Mouse (Mus musculus) CH12.LX (cell line): Measurements from ENCODE around the gene Trim44. TPM values are rescaled to one million over a fixed set of nuclear protein-coding genes. Genes with fewer than 3 reads are reported as not detected.

Source experiments
- DNase-seq: peaks from one replicate; pipeline ENCODE4 v3.0.0-alpha.2; 2013; ENCODE audit errors: extremely low read depth
- H3K27ac ChIP-seq: 2 replicates; pipeline ENCODE4 v1.5.1; 2012; ENCODE audit warnings: low read depth, mild to moderate bottlenecking, control low read depth, moderate library complexity; ENCODE audit not compliant: insufficient read depth
- H3K27me3 ChIP-seq: replicated peaks from 2 replicates; pipeline ENCODE3; 2012; ENCODE audit warnings: inconsistent platforms
- H3K36me3 ChIP-seq, 2 experiments: replicated peaks in 1 of 2; 2 replicates each; pipeline versions ENCODE3 to v1.6.1; 2012; ENCODE audit warnings: inconsistent platforms in 1 of 2, low read length in 1 of 2, mild to moderate bottlenecking in 1 of 2, mixed read lengths in 1 of 2, moderate library complexity in 1 of 2; ENCODE audit not compliant: control insufficient read depth in 1 of 2, insufficient read depth in 1 of 2
- H3K4me1 ChIP-seq, 2 experiments: 2 replicates each; pipeline ENCODE4 v1.6.1; 2012; ENCODE audit warnings: inconsistent platforms in 1 of 2, moderate library complexity in 1 of 2; ENCODE audit not compliant: insufficient read depth in 2 of 2, control insufficient read depth in 1 of 2
- H3K4me2 ChIP-seq: 2 replicates; pipeline ENCODE4 v1.6.1; 2012; ENCODE audit warnings: low read depth, mild to moderate bottlenecking, control low read depth; ENCODE audit not compliant: poor library complexity, insufficient read depth, severe bottlenecking
- H3K4me3 ChIP-seq, 3 experiments: fragments of 150-350 bp in 1 of 3; sonication (generic) in 1 of 3; replicated peaks in 1 of 3; 2 replicates each; pipeline versions ENCODE3 to v1.5.1; 2011 to 2012; ENCODE audit warnings: low read depth in 2 of 3, low read length in 2 of 3, mild to moderate bottlenecking in 2 of 3, moderate library complexity in 2 of 3, control low read depth in 1 of 3, improper control_type of control experiment in 1 of 3, inconsistent platforms in 1 of 3, mixed read lengths in 1 of 3; ENCODE audit not compliant: poor library complexity in 1 of 3
- H3K79me2 ChIP-seq: replicated peaks from 2 replicates; pipeline ENCODE4 v1.6.1; 2012; ENCODE audit warnings: mild to moderate bottlenecking, moderate library complexity; ENCODE audit not compliant: control insufficient read depth, poor library complexity, insufficient read depth, severe bottlenecking; ENCODE audit errors: extremely low read depth
- H3K9ac ChIP-seq: 2 replicates; pipeline ENCODE4 v1.6.1; 2012; ENCODE audit warnings: low read depth, mild to moderate bottlenecking, control low read depth, moderate library complexity; ENCODE audit not compliant: insufficient read depth
- H3K9me3 ChIP-seq: replicated peaks from 2 replicates; pipeline ENCODE3; 2012; ENCODE audit warnings: low read length, inconsistent platforms, mixed read lengths
- CHD1 ChIP-seq: IDR thresholded peaks from 2 replicates; pipeline ENCODE4 v1.6.1; 2012; ENCODE audit warnings: low read depth, low read length, improper control_type of control experiment, inconsistent platforms
- CTCF ChIP-seq, 2 experiments: IDR thresholded peaks in 1 of 2; conservative IDR thresholded peaks in 1 of 2; 2 replicates each; pipeline ENCODE4 v1.5.1; 2011 to 2012; ENCODE audit warnings: low read depth in 2 of 2, low read length in 2 of 2, improper control_type of control experiment in 1 of 2, inconsistent platforms in 1 of 2, mild to moderate bottlenecking in 1 of 2, moderate library complexity in 1 of 2
- E2F4 ChIP-seq: IDR thresholded peaks from 2 replicates; pipeline ENCODE4 v1.6.1; 2011; ENCODE audit warnings: low read depth, low read length, improper control_type of control experiment; ENCODE audit not compliant: insufficient replicate concordance
- ETS1 ChIP-seq: conservative IDR thresholded peaks from 2 replicates; pipeline ENCODE4 v1.6.1; 2012; ENCODE audit warnings: low read depth, mild to moderate bottlenecking, inconsistent platforms, low read length, improper control_type of control experiment, moderate library complexity
- IRF4 ChIP-seq: IDR thresholded peaks from 2 replicates; pipeline ENCODE4 v1.6.1; 2014; ENCODE audit warnings: low read depth, mild to moderate bottlenecking, inconsistent platforms, low read length, improper control_type of control experiment
- JUN ChIP-seq: IDR thresholded peaks from 2 replicates; pipeline ENCODE4 v1.6.1; 2011; ENCODE audit warnings: low read depth, mild to moderate bottlenecking, low read length, improper control_type of control experiment, moderate library complexity; ENCODE audit not compliant: insufficient read depth
- JUND ChIP-seq: conservative IDR thresholded peaks from 2 replicates; pipeline ENCODE4 v1.6.1; 2011; ENCODE audit warnings: low read depth, low read length, improper control_type of control experiment
- KAT2A ChIP-seq: IDR thresholded peaks from 2 replicates; pipeline ENCODE4 v1.6.1; 2012; ENCODE audit warnings: low read length, improper control_type of control experiment, inconsistent platforms; ENCODE audit not compliant: insufficient replicate concordance
- MAFK ChIP-seq: IDR thresholded peaks from 2 replicates; pipeline ENCODE4 v1.6.1; 2011; ENCODE audit warnings: low read length, improper control_type of control experiment; ENCODE audit not compliant: insufficient replicate concordance
- MAZ ChIP-seq: IDR thresholded peaks from 2 replicates; pipeline ENCODE4 v1.6.1; 2012; ENCODE audit warnings: low read depth, mild to moderate bottlenecking, inconsistent platforms, low read length, improper control_type of control experiment, moderate library complexity
- MXI1 ChIP-seq: IDR thresholded peaks from 2 replicates; pipeline ENCODE4 v1.6.1; 2011; ENCODE audit warnings: mild to moderate bottlenecking, low read depth, low read length, improper control_type of control experiment
- MYC ChIP-seq: IDR thresholded peaks from 2 replicates; pipeline ENCODE4 v1.6.1; 2011; ENCODE audit warnings: low read depth, mild to moderate bottlenecking, improper control_type of control experiment, low read length
- NELFE ChIP-seq: IDR thresholded peaks from 2 replicates; pipeline ENCODE4 v1.6.1; 2011; ENCODE audit warnings: low read depth, low read length, improper control_type of control experiment
- NRF1 ChIP-seq: IDR thresholded peaks from 2 replicates; pipeline ENCODE4 v1.6.1; 2014; ENCODE audit warnings: low read depth, mild to moderate bottlenecking, inconsistent platforms, low read length, improper control_type of control experiment, moderate library complexity
- POLR2A ChIP-seq: IDR thresholded peaks from 2 replicates; pipeline ENCODE4 v1.6.1; 2011; ENCODE audit warnings: low read depth, mild to moderate bottlenecking, improper control_type of control experiment, low read length
- RAD21 ChIP-seq: IDR thresholded peaks from 2 replicates; pipeline ENCODE4 v1.6.1; 2011; ENCODE audit warnings: low read depth, mild to moderate bottlenecking, low read length, improper control_type of control experiment, moderate library complexity
- SIN3A ChIP-seq: IDR thresholded peaks from 2 replicates; pipeline ENCODE4 v1.6.1; 2012; ENCODE audit warnings: low read length, improper control_type of control experiment, inconsistent platforms
- SMC3 ChIP-seq: IDR thresholded peaks from 2 replicates; pipeline ENCODE4 v1.6.1; 2011; ENCODE audit warnings: low read depth, low read length, improper control_type of control experiment
- TBP ChIP-seq: conservative IDR thresholded peaks from 2 replicates; pipeline ENCODE4 v1.6.1; 2011; ENCODE audit warnings: low read depth, low read length, improper control_type of control experiment
- TCF12 ChIP-seq: IDR thresholded peaks from 2 replicates; pipeline ENCODE4 v1.6.1; 2014; ENCODE audit warnings: low read depth, mild to moderate bottlenecking, inconsistent platforms, low read length, improper control_type of control experiment
- UBTF ChIP-seq: IDR thresholded peaks from 2 replicates; pipeline ENCODE4 v1.6.1; 2012; ENCODE audit warnings: low read depth, mild to moderate bottlenecking, inconsistent platforms, low read length, improper control_type of control experiment, moderate library complexity
- USF1 ChIP-seq: IDR thresholded peaks from 2 replicates; pipeline ENCODE4 v1.6.1; 2014; ENCODE audit warnings: low read depth, mild to moderate bottlenecking, inconsistent platforms, low read length, improper control_type of control experiment
- USF2 ChIP-seq: conservative IDR thresholded peaks from 2 replicates; pipeline ENCODE4 v1.6.1; 2011; ENCODE audit warnings: low read depth, low read length, improper control_type of control experiment
- ZMIZ1 ChIP-seq: IDR thresholded peaks from 2 replicates; pipeline ENCODE4 v1.6.1; 2012; ENCODE audit warnings: low read depth, mild to moderate bottlenecking, inconsistent platforms, low read length, improper control_type of control experiment
- ZNF384 ChIP-seq: IDR thresholded peaks from 2 replicates; pipeline ENCODE4 v1.6.1; 2012; ENCODE audit warnings: low read depth, low read length, improper control_type of control experiment, inconsistent platforms
- dilution Hi-C: fragments of 300-500 bp; cut with MboI; formaldehyde crosslinking; loops from 2 replicates; pipeline ENCODE4 v1.14.3; 2020; ENCODE audit warnings: low sequenced_read_pairs; ENCODE audit not compliant: extremely low pct_unique_long_range_greater_than_20kb, extremely low pct_ligation_motif_present
- in situ Hi-C: fragments of 300-500 bp; cut with MboI; formaldehyde crosslinking; loops from 3 replicates; pipeline ENCODE4 v1.14.3; 2019; ENCODE audit warnings: low sequenced_read_pairs, low pct_ligation_motif_present, low pct_unique_long_range_greater_than_20kb, mixed read lengths
- polyA plus RNA-seq: library from polyadenylated mRNA; unstranded; fragments of >175 nt; gene quantifications from 2 replicates; pipeline ENCODE4 v1.2.1, GENCODE M21; 2012; ENCODE audit warnings: low read depth; ENCODE audit not compliant: insufficient read length
- total RNA-seq, 2 experiments: library from RNA; depleted of rRNA; stranded (reverse); fragments of 300-350 nt in 1 of 2; fragments of >200 nt in 1 of 2; gene quantifications; 2 replicates each; pipeline ENCODE4 v1.2.3; 2012 to 2014

Trim44 gene
- total and polyA plus RNA-seq, 3 experiments, result 22.7 to 77.5 (median 28.0) TPM

DNA sequence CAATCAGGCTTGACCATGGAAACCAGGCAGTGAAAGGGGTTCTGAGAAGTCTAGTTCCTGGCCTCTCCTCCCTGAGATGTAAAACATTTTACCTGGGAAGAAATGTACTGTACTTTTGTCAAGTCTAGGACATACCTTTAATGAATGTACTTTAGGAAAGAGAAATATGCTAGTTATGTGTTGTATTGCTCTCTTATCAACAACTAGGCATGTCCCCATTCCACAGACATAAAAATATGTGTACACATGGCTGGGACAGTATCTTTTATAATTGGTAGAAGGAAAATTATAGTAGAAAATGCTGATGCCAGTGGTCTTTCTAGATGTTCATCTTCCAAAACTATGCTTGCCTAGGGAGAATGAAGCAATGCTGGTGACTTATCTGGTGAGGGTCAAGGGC lies 20.3 kb upstream of the Trim44 start:
- no peak for DNase-seq
- no peaks in the 10 kb centered on the region for H3K79me2 ChIP-seq
- H3K36me3 ChIP-seq, result no peaks in the 10 kb centered on the region
- in situ Hi-C loops (loop anchor here (25.0 kb wide), 1 partner anchor 516 kb away; no protein-coding TSS in a partner anchor), dilution Hi-C loops (no loop called here)
- H3K4me2 ChIP-seq, result no peak overlapping the region
- no peaks in the 10 kb centered on the region for H3K4me1 ChIP-seq
- H3K9me3 ChIP-seq, result no peaks in the 10 kb centered on the region
- no peak overlapping the region for H3K27ac ChIP-seq
- no peak overlapping the region for H3K9ac ChIP-seq
- H3K4me3 ChIP-seq, result no peak overlapping the region
- no peaks in the 10 kb centered on the region for H3K27me3 ChIP-seq
- TF ChIP-seq ETS1 (no peak), POLR2A (no peak), UBTF (no peak), RAD21 (no peak), CHD1 (no peak), TBP (no peak), CTCF (conservative IDR thresholded peaks at IDR 0.05 in 1 of 2, IDR thresholded peaks at IDR 0.05 in 1 of 2; ENCODE audit: low read depth in 2 of 2, low read length in 2 of 2) (no peak), JUN (no peak), USF1 (no peak), NRF1 (no peak), MAFK (no peak), IRF4 (no peak), SMC3 (no peak), ZNF384 (no peak), KAT2A (no peak), ZMIZ1 (no peak), NELFE (no peak), TCF12 (no peak), MXI1 (no peak)

- TF ChIP-seq MYC, result no peak
- no peak for TF ChIP-seq SIN3A
- no peak for TF ChIP-seq JUN
- no peak for TF ChIP-seq NRF1
- no peak for TF ChIP-seq NELFE
- TF ChIP-seq MXI1, result no peak
- TF ChIP-seq E2F4, result no peak
- TF ChIP-seq UBTF, result no peak
- TF ChIP-seq MAZ, result no peak
- TF ChIP-seq JUND, result no peak
- TF ChIP-seq CTCF (conservative IDR thresholded peaks at IDR 0.05 in 1 of 2, IDR thresholded peaks at IDR 0.05 in 1 of 2; ENCODE audit: low read depth in 2 of 2, low read length in 2 of 2), result no peak
- TF ChIP-seq USF2, result no peak
- no peak for TF ChIP-seq IRF4
- TF ChIP-seq, all 38 proteins: peak for 0
- in situ Hi-C loops, result loop anchor here (25.0 kb wide), 1 partner anchor 514 kb away; no protein-coding TSS in a partner anchor
Observed at GRCm38 (mm10) chr2:102426434-102426833, 18.8 kb upstream of the Trim44 start.

More at GRCm38 (mm10) chr2:102426434-102426833, 18.8 kb upstream of the Trim44 start:
- Histone ChIP-seq H3K79me2 (no peaks in the 10 kb centered on the region), H3K4me2 (no peak overlapping the region), H3K9me3 (no peaks in the 10 kb centered on the region), H3K9ac (no peak overlapping the region), H3K27ac (no peak overlapping the region), H3K4me3 (no peak overlapping the region), H3K27me3 (no peaks in the 10 kb centered on the region), H3K36me3 (no peaks in the 10 kb centered on the region), H3K4me1 (no peaks in the 10 kb centered on the region)
- dilution Hi-C loops, result no loop called here
- DNase-seq, result no peak
